Mouse (Mus musculus) heart, postnatal 36 days (tissue): ENCODE results near the gene Bcr. TPM values are rescaled to one million over a fixed set of nuclear protein-coding genes. Genes with fewer than 3 reads are reported as not detected.
"Not testable (repeated sequence)": the region's sequence is repeated elsewhere in the genome, so short reads cannot be mapped to it uniquely, and the experiment has no call there.

Experiments
- DNase-seq, 2 experiments: peaks; one replicate each; pipeline ENCODE4 v3.0.0; 2021 to 2022
- intact Hi-C: fragments of 180-260 bp; cut with DNase I; formaldehyde crosslinking; loops from one replicate; pipeline ENCODE4 v1.15.1; 2025
- total RNA-seq, 2 experiments: library from RNA; stranded (reverse); gene quantifications; 2 replicates each; pipeline ENCODE4 v1.2.3; 2021

Gene Bcr
- total RNA-seq = 1 to 10 TPM; 8.3 to 9.1 TPM

- DNase-seq = peak; percentile 78 to 82
- intact Hi-C loops = loop anchor here (5.0 to 10.0 kb wide), 2 partner anchors 72 to 454 kb away; partner anchors contain the start of genes Gucd1 and Snrpd3
Observed at GRCm38 (mm10) chr10:75060217-75060842, at the start of gene Bcr. Bcr (plus strand) TSS chr10:75060592.

GRCm38 (mm10) chr10:75010704-75011103 lies 49.7 kb upstream of the Bcr start:
- no peak for DNase-seq
- intact Hi-C loops = no loop called here

- intact Hi-C loops = no loop called here
- DNase-seq = no peak
Observed at GRCm38 (mm10) chr10:75015465-75015864, 44.9 kb upstream of the Bcr start.

GRCm38 (mm10) chr10:75016481-75016880 lies 43.9 kb upstream of the Bcr start:
- intact Hi-C loops = no loop called here

GRCm38 (mm10) chr10:75020271-75020670 lies 40.1 kb upstream of the Bcr start:
- intact Hi-C loops = no loop called here
- DNase-seq = no peak

More at GRCm38 (mm10) chr10:75016481-75016880, 43.9 kb upstream of the Bcr start:
- DNase-seq = no peak

- intact Hi-C loops = loop anchor here (1.0 kb wide), 2 partner anchors 84 to 130 kb away; no protein-coding TSS in a partner anchor
- DNase-seq = peak; percentile 66 to 79
Observed at GRCm38 (mm10) chr10:75021138-75021537, 39.3 kb upstream of the Bcr start.

GRCm38 (mm10) chr10:75026491-75026890 lies 33.9 kb upstream of the Bcr start:
- intact Hi-C loops = no loop called here
- DNase-seq = no peak

GRCm38 (mm10) chr10:75028743-75029142 lies 31.6 kb upstream of the Bcr start:
- no peak for DNase-seq
- intact Hi-C loops = no loop called here

GRCm38 (mm10) chr10:75029677-75030076 lies 30.7 kb upstream of the Bcr start:
- intact Hi-C loops = no loop called here
- no peak for DNase-seq

- intact Hi-C loops = no loop called here
- DNase-seq = no peak
Observed at GRCm38 (mm10) chr10:75030234-75030633, 30.2 kb upstream of the Bcr start.

GRCm38 (mm10) chr10:75031345-75032114 lies 28.9 kb upstream of the Bcr start:
- no peak for DNase-seq
- intact Hi-C loops = no loop called here

GRCm38 (mm10) chr10:75032395-75032794 lies 28.0 kb upstream of the Bcr start, which contains the start of gene Rsph14:
Rsph14 (minus strand) TSS chr10:75032586.
- intact Hi-C loops = no loop called here
- peak; percentile 53 to 74 for DNase-seq

GRCm38 (mm10) chr10:75036883-75037379 lies 23.5 kb upstream of the Bcr start, which contains the start of gene Rab36:
Rab36 (plus strand) TSS chr10:75037058.
- intact Hi-C loops = no loop called here
- DNase-seq = peak; percentile 91 to 93

- intact Hi-C loops, DNase-seq: not testable (repeated sequence)
Observed at GRCm38 (mm10) chr10:75042060-75042459, 18.3 kb upstream of the Bcr start.

GRCm38 (mm10) chr10:75044459-75044858 lies 15.9 kb upstream of the Bcr start:
- intact Hi-C loops = no loop called here
- no peak for DNase-seq

- intact Hi-C loops = no loop called here
- no peak for DNase-seq
Observed at GRCm38 (mm10) chr10:75045831-75046230, 14.6 kb upstream of the Bcr start.

GRCm38 (mm10) chr10:75048711-75049110 lies 11.7 kb upstream of the Bcr start:
- intact Hi-C loops = no loop called here

GRCm38 (mm10) chr10:75051364-75052074 lies 8.9 kb upstream of the Bcr start:
- intact Hi-C loops = loop anchor here (10.0 kb wide), 1 partner anchor 203 kb away; no protein-coding TSS in a partner anchor
- DNase-seq = no peak

More at GRCm38 (mm10) chr10:75048711-75049110, 11.7 kb upstream of the Bcr start:
- DNase-seq = no peak

- intact Hi-C loops = loop anchor here (10.0 kb wide), 1 partner anchor 202 kb away; no protein-coding TSS in a partner anchor
- DNase-seq = no peak
Observed at GRCm38 (mm10) chr10:75052902-75053301, 7.5 kb upstream of the Bcr start.

GRCm38 (mm10) chr10:75053655-75054054 lies 6.7 kb upstream of the Bcr start:
- intact Hi-C loops = loop anchor here (10.0 kb wide), 1 partner anchor 201 kb away; no protein-coding TSS in a partner anchor
- DNase-seq = no peak
